Mouse (Mus musculus): ENCODE data around the gene Rin3. TPM values are rescaled to one million over a fixed set of nuclear protein-coding genes. Genes with fewer than 3 reads are reported as not detected.

Gene Rin3
- total RNA-seq, 1 experiment = 3.8 TPM

DNA sequence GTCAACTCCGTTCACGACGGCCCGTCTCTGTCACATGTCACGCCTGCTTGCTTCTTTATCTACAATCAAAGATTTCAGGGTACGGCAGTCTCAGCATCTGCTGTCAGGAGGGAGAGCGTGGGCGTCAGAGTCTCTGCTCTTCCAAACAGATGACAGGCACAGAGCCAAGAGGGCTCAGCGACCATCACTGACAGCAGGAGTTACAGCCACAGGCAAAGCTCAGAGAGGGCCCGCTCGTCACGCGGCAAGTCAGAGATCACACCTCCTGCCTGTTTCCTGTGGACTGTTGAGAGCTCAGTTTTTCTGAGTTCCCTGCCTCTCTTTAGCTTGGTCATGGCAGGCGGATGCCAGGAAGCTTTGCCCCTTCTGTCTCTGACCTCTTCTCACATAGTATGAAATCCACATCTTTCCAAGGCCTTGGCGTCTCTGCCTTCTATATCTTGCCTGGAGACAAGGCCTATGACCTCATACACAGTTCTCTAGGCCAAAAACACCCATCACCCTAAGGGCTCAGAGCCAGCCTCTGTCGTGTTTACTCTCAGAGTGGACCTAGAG, 25.7 kb downstream of the Rin3 start:
- Histone ChIP-seq H3K9ac (ENCODE audit: insufficient read depth, low read depth, low read length, poor library complexity, severe bottlenecking) (no peak overlapping the region), H3K4me3 (ENCODE audit: insufficient read depth in 1 of 2, low read depth in 1 of 2, low read length in 2 of 2, poor library complexity in 1 of 2, severe bottlenecking in 1 of 2) (no peak overlapping the region), H3K9me3 (ENCODE audit: control insufficient read depth, insufficient read depth, low read depth, low read length) (no peaks in the 10 kb centered on the region), H3K27ac (ENCODE audit: insufficient read depth, low read depth, low read length, poor library complexity, severe bottlenecking) (no peak overlapping the region), H3K4me1 (ENCODE audit: control insufficient read depth in 2 of 2, insufficient read depth in 2 of 2, low read length in 2 of 2, poor library complexity in 1 of 2) (no peaks in the 10 kb centered on the region), H3K36me3 (ENCODE audit: control insufficient read depth, insufficient read depth, low read length, poor library complexity, severe bottlenecking) (no peaks in the 10 kb centered on the region)
- no peak for DNase-seq (ENCODE audit: low read depth, low spot score)
- in situ Hi-C loops (cut with MboI; ENCODE audit: low sequenced_read_pairs in 2 of 2, unreplicated experiment in 2 of 2) = no loop called here
- TF ChIP-seq ZC3H11A (IDR thresholded peaks at IDR 0.05; ENCODE audit: borderline replicate concordance, low read depth, low read length) (no peak), CHD2 (IDR thresholded peaks at IDR 0.05; ENCODE audit: low read depth, low read length) (no peak), MAFK (IDR thresholded peaks at IDR 0.05; ENCODE audit: insufficient read depth, low read depth, low read length) (no peak), HCFC1 (IDR thresholded peaks at IDR 0.05; ENCODE audit: borderline replicate concordance, insufficient read depth, low read length) (no peak), ZNF384 (IDR thresholded peaks at IDR 0.05; ENCODE audit: low read depth, low read length) (no peak)

- Histone ChIP-seq H3K4me3 (ENCODE audit: insufficient read depth in 1 of 2, low read depth in 1 of 2, low read length in 2 of 2, poor library complexity in 1 of 2, severe bottlenecking in 1 of 2) (no peak overlapping the region), H3K9ac (ENCODE audit: insufficient read depth, low read depth, low read length, poor library complexity, severe bottlenecking) (no peak overlapping the region), H3K4me1 (ENCODE audit: control insufficient read depth in 2 of 2, insufficient read depth in 2 of 2, low read length in 2 of 2, poor library complexity in 1 of 2) (no peaks in the 10 kb centered on the region), H3K36me3 (ENCODE audit: control insufficient read depth, insufficient read depth, low read length, poor library complexity, severe bottlenecking) (no peaks in the 10 kb centered on the region), H3K9me3 (ENCODE audit: control insufficient read depth, insufficient read depth, low read depth, low read length) (no peaks in the 10 kb centered on the region), H3K27ac (ENCODE audit: insufficient read depth, low read depth, low read length, poor library complexity, severe bottlenecking) (no peak overlapping the region)
- DNase-seq (ENCODE audit: low read depth, low spot score) = no peak
- in situ Hi-C loops (cut with MboI; ENCODE audit: low sequenced_read_pairs in 2 of 2, unreplicated experiment in 2 of 2) = no loop called here
- TF ChIP-seq ZC3H11A (IDR thresholded peaks at IDR 0.05; ENCODE audit: borderline replicate concordance, low read depth, low read length) (no peak), CHD2 (IDR thresholded peaks at IDR 0.05; ENCODE audit: low read depth, low read length) (no peak), MAFK (IDR thresholded peaks at IDR 0.05; ENCODE audit: insufficient read depth, low read depth, low read length) (no peak), ZNF384 (IDR thresholded peaks at IDR 0.05; ENCODE audit: low read depth, low read length) (no peak), HCFC1 (IDR thresholded peaks at IDR 0.05; ENCODE audit: borderline replicate concordance, insufficient read depth, low read length) (no peak)
Observed at GRCm38 (mm10) chr12:102309099-102309799, 26.4 kb downstream of the Rin3 start.

DNA sequence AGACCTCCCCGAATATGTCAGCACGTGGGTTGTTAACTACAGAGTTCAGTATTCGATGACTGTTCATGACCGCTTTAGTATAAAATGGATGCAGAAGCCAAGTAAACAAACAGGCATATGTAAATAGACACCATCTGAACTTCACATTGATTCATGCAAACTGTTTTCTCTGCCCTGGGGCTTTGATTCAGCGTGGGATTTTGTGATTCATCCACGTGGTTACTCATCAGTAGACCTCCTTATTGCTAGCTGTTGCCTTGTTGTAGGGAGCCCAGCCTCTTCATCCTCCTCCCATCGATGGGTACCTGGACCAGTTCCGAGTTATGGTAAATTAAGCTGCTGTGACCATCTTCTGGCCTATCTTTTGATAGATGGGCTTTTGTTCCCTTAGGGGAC, 26.9 kb downstream of the Rin3 start:
- no peaks in the 10 kb centered on the region for H3K36me3 ChIP-seq (ENCODE audit: control insufficient read depth, insufficient read depth, low read length, poor library complexity, severe bottlenecking)
- no peak for TF ChIP-seq HCFC1 (IDR thresholded peaks at IDR 0.05; ENCODE audit: borderline replicate concordance, insufficient read depth, low read length)
- DNase-seq (ENCODE audit: low read depth, low spot score) = no peak
- H3K4me1 ChIP-seq (ENCODE audit: control insufficient read depth in 2 of 2, insufficient read depth in 2 of 2, low read length in 2 of 2, poor library complexity in 1 of 2) = no peaks in the 10 kb centered on the region
- H3K27ac ChIP-seq (ENCODE audit: insufficient read depth, low read depth, low read length, poor library complexity, severe bottlenecking) = no peak overlapping the region
- no peak overlapping the region for H3K4me3 ChIP-seq (ENCODE audit: insufficient read depth in 1 of 2, low read depth in 1 of 2, low read length in 2 of 2, poor library complexity in 1 of 2, severe bottlenecking in 1 of 2)
- H3K9me3 ChIP-seq (ENCODE audit: control insufficient read depth, insufficient read depth, low read depth, low read length) = no peaks in the 10 kb centered on the region
- no peak overlapping the region for H3K9ac ChIP-seq (ENCODE audit: insufficient read depth, low read depth, low read length, poor library complexity, severe bottlenecking)
- in situ Hi-C loops (cut with MboI; ENCODE audit: low sequenced_read_pairs in 2 of 2, unreplicated experiment in 2 of 2) = no loop called here

GRCm38 (mm10) chr12:102310261-102310660, 27.4 kb downstream of the Rin3 start:
- Histone ChIP-seq H3K27ac (ENCODE audit: insufficient read depth, low read depth, low read length, poor library complexity, severe bottlenecking) (no peak overlapping the region), H3K36me3 (ENCODE audit: control insufficient read depth, insufficient read depth, low read length, poor library complexity, severe bottlenecking) (no peaks in the 10 kb centered on the region), H3K4me1 (ENCODE audit: control insufficient read depth in 2 of 2, insufficient read depth in 2 of 2, low read length in 2 of 2, poor library complexity in 1 of 2) (no peaks in the 10 kb centered on the region), H3K9me3 (ENCODE audit: control insufficient read depth, insufficient read depth, low read depth, low read length) (no peaks in the 10 kb centered on the region), H3K4me3 (ENCODE audit: insufficient read depth in 1 of 2, low read depth in 1 of 2, low read length in 2 of 2, poor library complexity in 1 of 2, severe bottlenecking in 1 of 2) (no peak overlapping the region), H3K9ac (ENCODE audit: insufficient read depth, low read depth, low read length, poor library complexity, severe bottlenecking) (no peak overlapping the region)
- no peak for DNase-seq (ENCODE audit: low read depth, low spot score)
- TF ChIP-seq CHD2 (IDR thresholded peaks at IDR 0.05; ENCODE audit: low read depth, low read length) (no peak), HCFC1 (IDR thresholded peaks at IDR 0.05; ENCODE audit: borderline replicate concordance, insufficient read depth, low read length) (no peak), ZNF384 (IDR thresholded peaks at IDR 0.05; ENCODE audit: low read depth, low read length) (no peak), ZC3H11A (IDR thresholded peaks at IDR 0.05; ENCODE audit: borderline replicate concordance, low read depth, low read length) (no peak), MAFK (IDR thresholded peaks at IDR 0.05; ENCODE audit: insufficient read depth, low read depth, low read length) (no peak)
- in situ Hi-C loops (cut with MboI; ENCODE audit: low sequenced_read_pairs in 2 of 2, unreplicated experiment in 2 of 2) = no loop called here
